Mouse (Mus musculus) 416B (cell line): ENCODE data around the gene Zfp984.
"Not testable (repeated sequence)": the region's sequence is repeated elsewhere in the genome, so short reads cannot be mapped to it uniquely, and the experiment has no call there.

Experiments
- DNase-seq: peaks from one replicate; pipeline ENCODE4 v3.0.0; 2011; ENCODE audit warnings: low read depth

The Zfp984 gene

GRCm38 (mm10) chr4:147809292-147809965 lies at the start of gene Zfp984:
Gene Zfp984, minus strand, starts transcription at chr4:147809788.
- DNase-seq = peak; percentile 79

- DNase-seq = no peak
These were observed 41.2 kb upstream of the Zfp984 start for GRCm38 (mm10) chr4:147850776-147851175.

DNA sequence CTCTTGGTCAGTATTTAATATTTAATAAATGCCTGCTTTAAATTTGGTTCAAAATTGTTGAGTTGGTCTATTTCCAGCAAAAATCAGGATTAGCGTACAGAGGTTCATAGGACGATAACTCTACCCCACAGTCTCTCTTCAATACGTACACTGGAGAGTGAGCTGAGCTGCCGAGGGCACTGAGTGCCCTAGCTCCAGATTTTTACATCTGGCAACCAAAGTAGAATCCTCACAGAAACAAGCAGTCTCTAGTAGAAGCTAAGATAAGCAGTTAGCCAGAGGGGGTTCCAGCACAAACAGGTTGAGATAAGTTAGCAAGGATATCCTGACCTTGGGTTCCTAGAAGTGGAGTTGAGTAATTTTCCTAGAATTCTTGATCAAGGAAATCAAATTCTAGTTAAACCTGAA lies 39.0 kb upstream of the Zfp984 start:
- no peak for DNase-seq

DNA sequence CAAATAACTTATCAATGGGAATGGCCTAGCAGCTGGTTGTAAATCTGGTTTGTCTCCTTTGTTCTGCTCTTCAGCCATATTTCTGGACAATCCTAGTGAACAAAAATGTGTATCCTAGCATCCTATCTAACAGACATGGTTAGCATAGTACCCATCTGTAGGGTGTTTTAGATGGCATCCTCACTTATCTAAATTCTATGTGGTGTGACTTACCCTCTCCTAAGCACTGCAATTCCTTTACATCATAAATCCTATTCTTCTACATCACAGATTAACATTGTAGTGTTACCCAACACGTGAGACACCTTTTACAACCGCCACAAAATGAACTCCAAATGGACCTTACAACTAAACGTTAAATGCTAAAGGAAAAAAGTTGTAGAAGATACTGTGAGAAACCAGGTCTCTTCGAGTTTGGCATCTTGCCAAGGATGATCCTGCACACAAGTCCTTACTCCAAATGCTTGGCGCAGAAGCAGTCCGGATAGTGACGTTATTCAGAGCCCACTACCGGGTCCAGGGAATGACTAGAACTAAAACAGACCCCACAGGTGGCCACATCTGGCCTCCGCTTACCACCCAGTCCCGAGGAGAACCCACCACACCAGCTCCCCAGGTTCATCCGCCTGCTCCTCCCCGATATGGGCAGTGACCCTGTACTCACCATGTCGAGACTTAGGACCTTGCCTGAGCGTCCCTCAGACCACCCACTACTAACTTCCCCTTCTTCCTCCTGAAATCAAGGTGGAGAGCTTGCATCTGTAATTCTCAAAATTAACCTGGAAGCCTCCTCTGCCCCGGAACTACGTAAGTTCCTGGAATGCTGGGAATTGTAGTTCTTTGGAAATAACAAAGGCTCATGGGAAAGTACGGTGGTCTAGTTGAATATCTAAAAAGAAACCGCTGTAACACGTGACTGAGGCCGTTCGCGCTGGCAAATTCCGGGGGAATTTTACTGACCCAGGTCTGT lies 38.3 kb upstream of the Zfp984 start, which contains the start of gene Zfp933:
TSS of gene Zfp933 (minus strand) at position 753 of the 970 bp plus-strand sequence.
- peak; percentile 96 for DNase-seq

DNA sequence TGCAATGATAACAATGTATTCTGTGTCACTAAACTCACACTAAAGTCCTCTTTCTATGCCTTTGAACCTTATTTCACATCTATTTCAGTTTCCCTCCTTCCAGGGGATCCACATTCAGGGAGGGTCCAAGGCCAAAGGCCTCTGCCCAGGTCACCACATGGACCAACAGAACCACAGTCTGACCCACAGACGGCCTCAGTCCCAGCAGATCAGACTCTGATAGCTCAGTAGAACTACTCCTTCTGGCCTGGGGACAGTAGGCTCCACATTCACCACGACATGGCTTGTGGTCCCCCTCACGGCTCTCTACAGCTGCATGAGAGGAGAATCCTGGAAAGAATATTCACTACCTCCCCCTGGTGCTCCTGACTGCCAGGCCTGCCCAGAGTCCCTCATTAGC lies 33.3 kb upstream of the Zfp984 start:
- DNase-seq = no peak

- not testable (repeated sequence) for DNase-seq
These were observed 29.7 kb upstream of the Zfp984 start for GRCm38 (mm10) chr4:147839282-147839681.

DNA sequence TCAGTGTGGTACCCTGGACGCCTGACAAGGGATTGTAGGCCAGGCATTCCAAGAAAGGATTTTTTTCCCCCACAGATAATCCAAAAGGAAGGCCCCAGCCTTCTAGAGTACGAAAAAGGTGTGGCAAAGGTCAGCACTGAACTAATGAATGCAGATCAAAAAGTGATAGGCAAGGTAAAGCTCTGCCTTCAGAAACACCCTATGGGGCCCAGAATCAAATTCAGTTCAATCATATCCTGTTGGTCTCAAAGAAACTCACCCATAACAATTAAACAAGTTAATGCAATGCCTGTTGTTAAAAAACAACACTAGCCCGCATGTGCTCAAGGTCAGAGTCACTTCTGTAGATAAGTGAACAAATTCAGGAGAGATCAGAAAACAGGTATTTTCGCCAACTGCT lies 14.8 kb upstream of the Zfp984 start:
- DNase-seq = no peak

DNA sequence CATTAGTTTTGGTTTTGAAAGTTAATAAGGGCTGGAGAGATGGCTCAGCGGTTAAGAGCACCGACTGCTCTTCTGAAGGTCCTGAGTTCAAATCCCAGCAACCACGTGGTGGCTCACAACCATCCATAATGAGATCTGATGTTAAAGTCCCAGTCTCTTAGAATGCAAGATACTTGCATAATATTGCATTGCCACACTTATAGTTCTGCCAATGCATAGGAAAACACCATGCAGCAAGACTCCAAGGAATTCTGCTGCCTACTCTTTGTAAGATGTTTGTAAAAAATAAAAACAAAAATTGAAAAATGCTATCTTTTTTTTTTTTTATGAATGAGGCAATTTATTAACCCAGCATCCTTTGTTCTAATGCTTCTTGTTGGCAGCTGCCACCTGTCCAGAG lies 11.8 kb upstream of the Zfp984 start:
- DNase-seq = not testable (repeated sequence)

DNA sequence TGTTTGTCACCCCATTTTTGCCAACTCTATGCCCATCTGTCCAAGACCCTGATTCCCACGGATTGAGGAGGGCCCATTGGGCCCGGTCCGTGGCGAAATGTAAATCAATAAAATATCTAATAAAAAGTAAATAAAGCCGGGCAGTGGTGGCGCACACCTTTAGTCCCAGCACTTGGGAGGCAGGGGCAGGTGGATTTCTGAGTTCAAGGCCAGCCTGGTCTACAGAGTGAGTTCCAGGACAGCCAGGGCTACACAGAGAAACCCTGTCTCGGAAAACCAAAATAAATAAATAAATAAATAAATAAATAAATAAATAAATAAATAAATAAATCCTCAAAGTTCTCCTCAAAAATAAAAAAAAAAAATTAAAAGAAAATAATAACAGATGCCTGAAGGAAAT lies 10.1 kb upstream of the Zfp984 start:
- not testable (repeated sequence) for DNase-seq

DNA sequence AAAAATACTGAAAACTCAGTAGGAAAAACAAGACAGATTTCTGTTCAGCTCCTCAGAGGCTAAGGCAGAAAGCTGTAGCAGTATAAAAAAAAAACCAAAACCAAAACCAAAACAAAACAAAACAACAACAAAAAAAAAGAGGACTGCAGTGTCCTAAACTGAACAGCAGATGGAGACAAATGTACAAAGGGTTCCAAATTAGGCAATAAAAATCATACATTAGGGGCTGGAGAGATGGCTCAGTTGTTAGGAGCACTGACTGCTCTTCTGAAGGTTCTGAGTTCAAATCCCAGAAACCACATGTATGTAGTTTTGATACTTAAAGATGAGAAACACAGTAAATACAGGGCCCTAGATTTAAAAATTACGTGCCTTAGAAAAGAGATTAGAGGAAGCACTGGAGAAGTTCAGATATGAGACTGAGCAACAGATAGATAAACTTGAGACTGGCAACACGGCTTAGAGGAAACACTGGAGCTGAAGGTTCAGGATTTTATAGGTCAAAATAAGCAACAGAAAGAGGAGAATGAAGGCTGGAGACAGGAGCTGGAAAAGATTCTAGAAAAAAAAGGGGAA lies 5.1 kb upstream of the Zfp984 start:
- DNase-seq = peak; percentile 75

GRCm38 (mm10) chr4:147813249-147813765 lies 3.7 kb upstream of the Zfp984 start:
- no peak for DNase-seq

DNA sequence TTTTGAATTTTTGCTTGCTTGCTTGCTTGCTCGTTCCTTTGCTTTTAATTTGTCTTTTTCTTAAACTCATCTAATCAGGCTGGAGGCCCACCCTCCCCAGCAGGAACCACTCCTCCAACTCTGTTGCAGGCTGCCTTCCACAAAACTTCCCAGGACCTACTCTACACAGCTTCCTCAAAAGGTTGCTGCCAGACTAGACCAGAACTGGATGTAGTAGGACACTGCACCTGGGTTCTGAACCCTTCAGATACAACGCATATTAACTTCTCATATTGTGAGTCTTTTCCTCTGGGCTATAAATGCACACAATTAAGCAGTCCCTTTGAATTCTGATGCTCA lies 347 bp upstream of the Zfp984 start:
- not testable (repeated sequence) for DNase-seq

- peak; percentile 21 for DNase-seq
These were observed 1.1 kb downstream of the Zfp984 start for GRCm38 (mm10) chr4:147808483-147808882.

DNA sequence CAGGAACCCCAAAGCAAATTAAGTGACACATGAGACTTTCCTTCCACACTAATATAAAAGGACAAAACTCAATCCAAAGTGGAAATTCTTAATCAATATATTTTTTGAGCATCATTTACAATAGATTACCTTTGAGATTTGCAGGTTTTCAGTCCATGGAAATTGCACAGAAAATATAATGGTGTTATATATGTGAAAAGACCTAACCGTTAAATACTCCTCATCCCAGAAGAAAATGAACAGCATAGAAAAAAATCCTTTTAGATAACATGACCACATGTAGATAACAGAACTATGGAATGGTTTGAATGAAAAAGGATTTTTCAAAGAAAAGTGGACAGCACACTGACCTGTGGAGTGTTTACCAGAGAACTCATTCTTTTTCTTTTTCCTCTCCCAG lies 14.3 kb downstream of the Zfp984 start:
- not testable (repeated sequence) for DNase-seq

DNA sequence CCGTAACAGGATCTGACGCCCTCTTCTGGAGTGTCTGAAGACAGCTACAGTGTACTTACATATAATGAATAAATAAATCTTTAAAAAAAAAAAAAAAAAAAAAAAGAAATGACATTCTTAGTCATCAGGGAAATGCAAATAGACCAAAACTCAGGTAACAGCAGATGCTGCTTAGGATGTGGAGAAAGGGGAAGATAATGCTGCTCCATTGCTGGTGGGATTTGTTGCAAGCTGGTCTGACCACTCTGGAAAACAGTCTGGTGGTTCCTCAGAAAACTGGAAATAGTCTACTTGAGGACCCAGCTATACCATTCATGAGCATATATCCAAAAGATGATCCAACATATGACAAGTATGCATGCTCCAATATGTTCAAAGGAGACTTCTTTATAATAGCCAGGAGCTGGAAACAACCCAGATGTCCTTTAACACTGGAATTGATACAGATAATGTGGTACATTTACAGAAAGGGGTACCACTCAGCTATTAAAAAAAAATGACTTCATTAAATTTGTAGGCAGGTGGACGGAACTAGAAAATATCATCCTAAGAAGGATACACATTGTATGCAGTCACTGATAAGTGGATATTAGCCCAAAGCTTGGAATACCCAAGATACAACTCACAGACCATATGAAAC lies 15.4 kb downstream of the Zfp984 start:
- not testable (repeated sequence) for DNase-seq

DNA sequence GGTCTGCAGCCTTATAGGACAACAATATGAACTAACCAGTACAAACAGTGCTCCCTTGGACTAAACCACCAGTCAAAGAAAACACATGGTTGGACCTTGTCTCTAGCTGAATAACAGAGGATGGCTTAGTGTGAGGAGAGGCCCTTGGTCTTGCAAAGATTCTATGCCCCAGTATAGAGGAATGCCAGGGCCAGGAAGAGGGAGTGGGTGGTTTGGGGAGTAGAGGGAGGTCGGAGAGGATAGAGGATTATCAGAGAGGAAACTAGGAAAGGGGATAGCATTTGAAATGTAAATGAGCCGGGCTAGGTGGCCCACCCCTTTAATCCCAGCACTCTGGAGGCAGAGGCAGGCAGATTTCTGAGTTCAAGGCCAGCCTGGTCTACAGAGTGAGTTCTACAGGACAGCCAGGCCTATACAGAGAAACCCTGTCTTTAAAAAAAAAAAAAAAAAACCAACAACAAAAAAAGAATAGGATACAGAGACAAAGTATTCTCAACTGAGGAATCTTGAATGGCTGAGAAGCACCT lies 16.1 kb downstream of the Zfp984 start:
- not testable (repeated sequence) for DNase-seq

DNA sequence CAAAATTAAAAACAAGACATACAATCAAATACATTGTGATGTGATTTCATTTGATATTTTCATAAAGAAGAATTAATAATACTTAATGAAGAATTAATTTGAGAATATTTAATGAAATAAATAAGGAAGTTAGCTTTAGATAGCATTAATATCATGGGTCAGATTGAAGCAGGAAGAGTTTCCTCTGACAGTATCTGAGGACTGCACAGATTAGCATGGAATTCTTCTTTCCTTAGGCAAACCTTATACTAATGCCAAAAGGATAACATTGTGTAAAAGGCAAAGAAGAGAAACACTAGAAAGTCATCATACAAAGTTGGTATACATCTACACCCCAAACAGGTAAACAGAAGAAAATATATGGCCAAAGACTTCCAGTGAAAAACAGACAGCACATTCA lies 17.9 kb downstream of the Zfp984 start:
- DNase-seq = not testable (repeated sequence)

DNA sequence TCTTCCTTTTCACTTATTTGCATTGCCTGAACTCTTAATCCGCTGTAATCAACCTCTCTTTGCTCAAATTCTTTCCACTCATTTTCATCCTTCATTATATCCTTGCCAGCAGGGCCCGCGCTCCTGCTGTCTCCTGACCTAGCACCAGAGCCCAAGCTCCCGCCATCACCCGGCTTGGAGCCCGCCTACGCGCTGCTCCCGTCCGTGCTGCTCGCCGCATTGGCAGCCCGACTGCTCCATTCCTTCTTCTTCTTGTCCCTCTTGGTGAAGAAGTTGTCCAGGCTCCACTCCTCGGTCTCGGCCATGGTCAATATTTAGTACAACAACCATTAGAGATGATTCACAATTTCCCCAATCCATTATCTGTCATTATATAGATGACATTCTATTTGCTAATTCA lies 63.3 kb downstream of the Zfp984 start:
- DNase-seq = not testable (repeated sequence)

DNA sequence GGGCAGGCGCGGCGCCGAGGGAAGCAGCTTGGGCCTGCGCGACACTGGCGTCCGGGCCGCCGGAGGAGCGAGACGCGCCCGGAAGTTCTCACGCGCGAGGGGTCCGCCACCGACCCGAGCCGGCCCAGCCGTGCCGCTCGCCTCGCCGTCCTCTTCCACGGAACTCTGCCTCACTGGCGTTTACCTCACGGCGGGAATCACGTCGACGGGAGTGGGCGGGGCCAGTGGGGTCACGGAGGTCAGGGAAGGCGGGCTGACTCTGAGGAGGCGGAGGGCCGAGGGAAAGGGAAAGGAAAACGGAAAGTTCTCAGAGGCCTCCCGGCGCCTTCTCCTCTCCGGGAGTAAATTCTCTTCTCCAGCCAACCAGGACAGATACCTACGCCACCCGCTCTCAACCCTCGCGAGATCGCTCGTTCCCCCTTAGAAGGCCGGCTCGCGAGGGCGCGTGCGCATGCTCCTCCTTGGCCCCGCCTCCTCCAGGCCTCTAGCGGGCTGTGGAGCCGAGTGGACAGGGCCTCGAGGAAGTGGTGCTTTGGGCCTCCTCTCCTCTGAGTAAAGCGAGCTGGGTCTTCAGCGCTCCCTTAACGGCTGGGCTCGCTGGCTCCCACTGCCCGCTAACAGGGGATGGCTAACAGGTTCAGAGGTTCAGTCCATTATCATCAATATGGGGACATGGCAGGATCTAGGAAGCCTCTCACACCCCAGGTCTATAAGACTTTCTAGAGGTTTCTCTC lies 70.8 kb downstream of the Zfp984 start:
- not testable (repeated sequence) for DNase-seq
